Mouse (Mus musculus): ENCODE results near the gene Padi2.

Padi2 gene

GRCm38 (mm10) chr4:140906076-140906826, at the start of gene Padi2:
Gene Padi2, plus strand, starts transcription at chr4:140906344.
- DNase-seq: peak; percentile 66

- no peak for DNase-seq
Observed at GRCm38 (mm10) chr4:140857041-140857440, 49.1 kb upstream of the Padi2 start.

GRCm38 (mm10) chr4:140857813-140858212, 48.3 kb upstream of the Padi2 start:
- DNase-seq: no peak

- DNase-seq: no peak
Observed at GRCm38 (mm10) chr4:140859291-140859690, 46.9 kb upstream of the Padi2 start.

- no peak for DNase-seq
Observed at GRCm38 (mm10) chr4:140860125-140860766, 45.9 kb upstream of the Padi2 start.

- DNase-seq: no peak
Observed at GRCm38 (mm10) chr4:140860767-140861147, 45.4 kb upstream of the Padi2 start.

- no peak for DNase-seq
Observed at GRCm38 (mm10) chr4:140862036-140862650, 44.0 kb upstream of the Padi2 start.

- no peak for DNase-seq
Observed at GRCm38 (mm10) chr4:140868484-140869190, 37.5 kb upstream of the Padi2 start.

GRCm38 (mm10) chr4:140869945-140870344, 36.2 kb upstream of the Padi2 start:
- no peak for DNase-seq

- no peak for DNase-seq
Observed at GRCm38 (mm10) chr4:140870876-140871275, 35.3 kb upstream of the Padi2 start.

GRCm38 (mm10) chr4:140871376-140871775, 34.8 kb upstream of the Padi2 start:
- DNase-seq: no peak

GRCm38 (mm10) chr4:140871851-140872685, 34.1 kb upstream of the Padi2 start:
- DNase-seq: no peak

- no peak for DNase-seq
Observed at GRCm38 (mm10) chr4:140872686-140872992, 33.5 kb upstream of the Padi2 start.

- no peak for DNase-seq
Observed at GRCm38 (mm10) chr4:140873011-140873410, 33.1 kb upstream of the Padi2 start.

GRCm38 (mm10) chr4:140876161-140876560, 30.0 kb upstream of the Padi2 start:
- DNase-seq: no peak

- DNase-seq: no peak
Observed at GRCm38 (mm10) chr4:140876681-140877080, 29.5 kb upstream of the Padi2 start.

- DNase-seq: no peak
Observed at GRCm38 (mm10) chr4:140877441-140877840, 28.7 kb upstream of the Padi2 start.

- no peak for DNase-seq
Observed at GRCm38 (mm10) chr4:140878655-140879054, 27.5 kb upstream of the Padi2 start.

GRCm38 (mm10) chr4:140879116-140879515, 27.0 kb upstream of the Padi2 start:
- no peak for DNase-seq

GRCm38 (mm10) chr4:140879739-140880138, 26.4 kb upstream of the Padi2 start:
- no peak for DNase-seq

- DNase-seq: no peak
Observed at GRCm38 (mm10) chr4:140880207-140880606, 25.9 kb upstream of the Padi2 start.

GRCm38 (mm10) chr4:140881026-140881670, 25.0 kb upstream of the Padi2 start:
- DNase-seq: no peak

Measured in right cerebral cortex, postnatal 25 days (tissue).